Mouse (Mus musculus) lung, postnatal 0 days (tissue): ENCODE measurements around the gene Pax4. TPM values are rescaled to one million over a fixed set of nuclear protein-coding genes. Genes with fewer than 3 reads are reported as not detected.

ENCODE experiments used
- ATAC-seq: fragments of 200-750 bp; cut with Nextera tagmentation; 2 replicates; pipeline ENCODE4 v1.8.0; 2017; ENCODE audit warnings: moderate library complexity
- DNase-seq: peaks from one replicate; pipeline ENCODE4 v3.0.0-alpha.2; 2016; ENCODE audit warnings: low spot score
- H3K27ac ChIP-seq: fragments of 300-500 bp; sonication (generic); 2 replicates; pipeline ENCODE4 v1.5.1; 2014; ENCODE audit warnings: antibody characterized with exemption, mild to moderate bottlenecking, low read length, mixed read lengths
- H3K27me3 ChIP-seq: fragments of 300-500 bp; sonication (generic); replicated peaks from 2 replicates; pipeline ENCODE4 v1.6.1; 2014; ENCODE audit warnings: low read length, mixed read lengths; ENCODE audit not compliant: insufficient read depth
- H3K36me3 ChIP-seq: fragments of 300-500 bp; sonication (generic); 2 replicates; pipeline ENCODE4 v1.6.1; 2014; ENCODE audit warnings: low read length, mixed read lengths; ENCODE audit not compliant: insufficient read depth
- H3K4me1 ChIP-seq: fragments of 300-500 bp; sonication (generic); 2 replicates; pipeline ENCODE4 v1.6.1; 2014; ENCODE audit warnings: antibody characterized with exemption, low read depth, low read length, mixed read lengths; ENCODE audit not compliant: insufficient read depth
- H3K4me2 ChIP-seq: fragments of 300-500 bp; sonication (generic); replicated peaks from 2 replicates; pipeline ENCODE4 v1.6.1; 2014; ENCODE audit warnings: low read depth, mild to moderate bottlenecking, low read length, moderate library complexity, mixed read lengths
- H3K4me3 ChIP-seq: fragments of 300-500 bp; sonication (generic); 2 replicates; pipeline ENCODE4 v1.5.1; 2014; ENCODE audit warnings: low read depth, low read length
- H3K9ac ChIP-seq: fragments of 300-500 bp; sonication (generic); replicated peaks from 2 replicates; pipeline ENCODE4 v1.6.1; 2014; ENCODE audit warnings: low read depth, mild to moderate bottlenecking
- H3K9me3 ChIP-seq: fragments of 300-500 bp; sonication (generic); 2 replicates; pipeline ENCODE4 v1.6.1; 2016; ENCODE audit warnings: low read length, mixed read lengths
- CTCF ChIP-seq: IDR thresholded peaks from 2 replicates; pipeline ENCODE4 v1.5.1; 2016; ENCODE audit warnings: antibody characterized with exemption, mild to moderate bottlenecking
- EP300 ChIP-seq: IDR thresholded peaks from 2 replicates; pipeline ENCODE4 v1.6.1; 2016; ENCODE audit warnings: antibody characterized with exemption, mild to moderate bottlenecking, control low read depth
- WGBS: fragments of 180-500 bp; shearing (Covaris S2); extraction: QIAGEN DNeasy Blood & Tissue Kit; methylation state at CpG from one replicate; pipeline ENCODE4 v1.1.7; 2014; 5-methylcytosine and 5-hydroxymethylcytosine counted together
- polyA plus RNA-seq: library from polyadenylated mRNA; unstranded; fragments of >200 nt; fragmentation: Nextera tagmentation; extraction: Ambion mirVana; gene quantifications from 2 replicates; pipeline ENCODE4 v1.2.1, GENCODE M21; 2015

The Pax4 gene
- polyA plus RNA-seq, result not detected in 2 replicates

DNA sequence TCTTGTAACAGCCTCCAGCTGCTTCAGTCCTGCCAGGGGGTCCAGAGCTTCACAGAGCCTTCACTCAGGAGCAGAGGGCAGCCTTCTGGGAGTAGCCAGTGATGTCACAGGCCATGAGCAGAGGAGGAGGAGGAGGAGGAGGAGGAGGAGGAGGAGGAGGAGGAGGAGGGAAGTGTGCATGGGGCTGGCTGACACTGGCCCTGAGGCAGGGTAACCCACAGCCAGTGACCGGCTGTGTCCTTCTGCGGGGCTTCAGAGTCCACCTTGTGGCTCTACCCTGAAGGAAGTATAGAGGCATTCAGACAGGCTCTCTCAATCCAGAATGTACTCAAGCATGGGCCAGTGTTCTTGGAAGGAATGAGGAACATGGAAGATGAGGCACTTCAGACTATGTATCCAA lies at the start of gene Pax4:
Gene Pax4, minus strand, starts transcription at position 101 of the 400 bp plus-strand sequence.
- Histone ChIP-seq H3K4me2 (no peak within 1 kb of the TSS), H3K9ac (no peak within 1 kb of the TSS), H3K4me3 (no peak within 1 kb of the TSS), H3K9me3 (no peaks in the 10 kb centered on the region), H3K36me3 (no peaks in the 10 kb centered on the region), H3K27ac (no peak within 1 kb of the TSS), H3K4me1 (no peaks in the 10 kb centered on the region), H3K27me3 (peaks cover 11% of the 10 kb centered on the region)
- no peak for TF ChIP-seq CTCF
- TF ChIP-seq EP300, result no peak
- 85% methylated on average over 2 of the region's 2 CpGs for WGBS
- ATAC-seq (no peak), DNase-seq (no peak)

DNA sequence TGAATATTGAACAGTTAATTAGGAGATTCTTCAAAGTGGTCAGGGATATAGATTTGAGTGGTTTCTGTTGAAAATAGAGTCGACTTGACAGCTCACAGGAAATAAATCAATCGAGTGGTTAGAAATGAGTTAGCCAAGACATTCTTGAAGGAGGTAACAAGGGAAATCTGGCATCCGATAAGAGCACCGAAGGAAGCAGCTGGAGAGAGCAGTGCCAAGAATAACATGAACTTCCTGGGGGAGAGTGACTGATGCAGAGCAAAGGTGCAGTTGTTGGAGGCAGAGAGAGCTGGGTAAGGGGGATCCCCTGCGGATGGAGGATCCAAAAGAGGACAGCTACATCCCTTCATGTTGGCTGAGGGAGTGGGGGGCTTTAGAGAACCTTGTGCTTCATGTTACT lies 48.7 kb upstream of the Pax4 start:
- Histone ChIP-seq H3K9ac (no peak overlapping the region), H3K27ac (0 out of 2 replicates have a peak overlapping the region, but pooled peaks have one; percentile 20), H3K4me1 (no peaks in the 10 kb centered on the region), H3K36me3 (no peaks in the 10 kb centered on the region), H3K27me3 (no peaks in the 10 kb centered on the region), H3K4me3 (no peak overlapping the region), H3K9me3 (no peaks in the 10 kb centered on the region), H3K4me2 (no peak overlapping the region)
- TF ChIP-seq CTCF (no peak), EP300 (peak; percentile 93)
- DNase-seq (peak; percentile 81), ATAC-seq (peak; percentile 62)
- WGBS, result 16% methylated on average over 5 of the region's 5 CpGs

DNA sequence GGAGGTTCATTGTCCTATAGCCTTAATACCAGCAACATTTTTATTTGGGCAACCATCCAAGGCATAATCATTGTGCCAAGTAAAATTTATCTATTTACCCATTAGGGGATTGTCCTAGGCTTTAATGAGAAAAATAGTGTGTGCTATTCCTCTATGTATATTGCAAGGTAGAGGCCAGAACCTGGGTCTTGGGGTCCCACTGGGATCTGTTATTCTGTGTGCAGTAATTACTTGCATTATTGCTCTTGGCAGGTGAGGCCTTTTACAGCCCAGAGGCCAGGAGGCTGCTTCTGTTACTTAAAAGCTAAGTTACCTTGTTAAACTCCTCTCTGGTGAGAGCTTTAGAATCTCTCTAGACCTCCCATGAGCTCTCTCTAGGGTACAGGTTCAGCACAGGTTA lies 42.0 kb upstream of the Pax4 start:
- no peaks in the 10 kb centered on the region for H3K9me3 ChIP-seq
- no peak overlapping the region for H3K4me2 ChIP-seq
- ATAC-seq (no peak), DNase-seq (no peak)
- H3K9ac ChIP-seq, result no peak overlapping the region
- H3K4me3 ChIP-seq, result no peak overlapping the region
- 0 out of 2 replicates have a peak, but pooled peaks cover 4% of the 10 kb centered on the region for H3K36me3 ChIP-seq
- H3K27ac ChIP-seq, result no peak overlapping the region
- no peaks in the 10 kb centered on the region for H3K27me3 ChIP-seq
- H3K4me1 ChIP-seq, result no peaks in the 10 kb centered on the region; the same call in 1 of the 2 replicates
- no peak for TF ChIP-seq CTCF
- no peak for TF ChIP-seq EP300

DNA sequence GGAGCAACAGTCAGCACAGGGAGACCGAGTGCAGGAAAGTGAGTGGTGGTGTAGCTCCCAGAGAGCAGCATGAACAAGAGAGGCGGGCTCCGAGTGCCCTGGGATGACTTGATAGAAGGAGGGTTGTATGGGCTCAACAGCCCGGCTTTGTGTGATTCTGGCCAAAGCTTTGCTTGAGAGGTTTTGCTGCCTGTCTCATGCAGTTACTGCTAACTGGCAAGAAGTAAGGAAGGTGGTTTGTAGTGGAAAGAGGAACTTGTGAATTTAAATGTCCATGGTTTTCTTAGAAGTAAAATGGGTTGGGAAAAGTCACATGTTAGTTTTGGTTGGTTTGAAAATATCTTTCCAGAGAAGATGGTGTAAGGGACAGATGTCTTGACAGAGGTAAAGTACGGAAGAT lies 41.5 kb upstream of the Pax4 start:
- ATAC-seq (no peak), DNase-seq (no peak)
- H3K27ac ChIP-seq, result no peak overlapping the region
- no peak overlapping the region for H3K4me3 ChIP-seq
- H3K9ac ChIP-seq, result no peak overlapping the region
- no peak for TF ChIP-seq CTCF
- TF ChIP-seq EP300, result no peak
- 78% methylated on average over 5 of the region's 5 CpGs for WGBS
- H3K4me1 ChIP-seq, result no peaks in the 10 kb centered on the region; the same call in 1 of the 2 replicates
- 0 out of 2 replicates have a peak, but pooled peaks cover 4% of the 10 kb centered on the region for H3K36me3 ChIP-seq
- H3K4me2 ChIP-seq, result no peak overlapping the region
- no peaks in the 10 kb centered on the region for H3K9me3 ChIP-seq
- no peaks in the 10 kb centered on the region for H3K27me3 ChIP-seq

DNA sequence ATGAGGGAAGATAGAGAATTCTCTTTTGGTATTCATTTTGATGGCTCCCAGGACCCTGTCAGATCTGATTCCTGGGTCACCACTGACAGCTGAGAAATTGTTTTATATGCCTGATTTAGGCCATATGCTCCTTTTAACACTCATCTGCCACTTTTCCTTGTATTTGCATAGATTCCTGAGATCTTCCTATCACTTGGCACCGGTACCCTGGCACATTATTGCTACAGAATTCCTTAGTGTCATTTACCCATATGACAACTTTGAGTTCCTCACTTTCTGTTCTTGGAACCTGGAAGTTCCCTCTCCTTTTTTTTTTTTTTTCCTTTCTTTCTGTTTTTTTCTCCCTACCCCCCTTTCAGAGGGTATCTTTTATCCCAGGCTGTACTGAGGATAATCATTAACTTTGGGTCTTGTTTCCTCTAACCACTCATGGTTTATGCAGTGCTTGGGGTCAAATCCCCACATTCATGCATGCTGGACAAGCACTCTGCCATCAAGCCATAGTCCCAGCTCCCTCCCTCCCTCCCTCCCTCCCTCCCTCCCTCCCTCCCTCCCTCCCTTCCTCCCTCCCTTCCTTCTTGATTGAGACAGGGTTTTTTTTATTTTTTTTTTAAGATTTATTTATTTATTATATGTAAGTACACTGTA lies 39.2 kb upstream of the Pax4 start:
- no peak overlapping the region for H3K4me3 ChIP-seq
- H3K4me1 ChIP-seq, result no peaks in the 10 kb centered on the region; the same call in 1 of the 2 replicates
- no peaks in the 10 kb centered on the region for H3K27me3 ChIP-seq
- no peak overlapping the region for H3K4me2 ChIP-seq
- TF ChIP-seq EP300, result no peak
- no peak for TF ChIP-seq CTCF
- WGBS, result 81% methylated on average over 1 of the region's 1 CpGs
- no peak overlapping the region for H3K9ac ChIP-seq
- H3K9me3 ChIP-seq, result no peaks in the 10 kb centered on the region
- ATAC-seq, result no peak
- no peak for DNase-seq
- H3K27ac ChIP-seq, result no peak overlapping the region
- H3K36me3 ChIP-seq, result 0 out of 2 replicates have a peak, but pooled peaks cover 4% of the 10 kb centered on the region

DNA sequence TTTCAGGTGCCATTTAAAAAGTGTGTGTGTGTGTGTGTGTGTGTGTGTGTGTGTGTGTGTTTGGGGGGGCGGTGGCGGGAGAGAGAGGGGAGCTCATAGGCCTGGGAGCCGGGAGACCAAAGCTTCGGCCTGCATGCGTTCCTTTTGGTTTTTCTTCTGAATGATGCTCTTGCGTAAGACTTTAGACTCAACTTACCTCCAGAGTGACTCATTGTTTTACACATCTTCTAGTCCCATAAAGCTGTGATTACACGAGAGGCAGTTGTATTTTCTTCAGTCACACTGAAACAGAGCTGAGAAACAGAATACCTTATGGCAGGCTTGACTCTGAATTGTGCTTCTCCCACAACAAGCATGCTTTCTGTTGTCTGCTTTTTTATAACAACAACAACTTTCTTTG lies 37.8 kb upstream of the Pax4 start:
- DNase-seq, result peak; percentile 6
- no peaks in the 10 kb centered on the region; the same call in 1 of the 2 replicates for H3K4me1 ChIP-seq
- 79% methylated on average over 7 of the region's 7 CpGs for WGBS
- ATAC-seq, result no peak
- H3K9me3 ChIP-seq, result no peaks in the 10 kb centered on the region
- H3K27me3 ChIP-seq, result no peaks in the 10 kb centered on the region
- H3K4me2 ChIP-seq, result no peak overlapping the region
- 0 out of 2 replicates have a peak, but pooled peaks cover 4% of the 10 kb centered on the region for H3K36me3 ChIP-seq
- H3K27ac ChIP-seq, result no peak overlapping the region
- TF ChIP-seq CTCF (no peak), EP300 (no peak)
- H3K9ac ChIP-seq, result no peak overlapping the region
- H3K4me3 ChIP-seq, result no peak overlapping the region
